Mouse (Mus musculus): ENCODE measurements around the gene Gm20905.
"Not testable (repeated sequence)": the region's sequence is repeated elsewhere in the genome, so short reads cannot be mapped to it uniquely, and the experiment has no call there.

The Gm20905 gene

DNA sequence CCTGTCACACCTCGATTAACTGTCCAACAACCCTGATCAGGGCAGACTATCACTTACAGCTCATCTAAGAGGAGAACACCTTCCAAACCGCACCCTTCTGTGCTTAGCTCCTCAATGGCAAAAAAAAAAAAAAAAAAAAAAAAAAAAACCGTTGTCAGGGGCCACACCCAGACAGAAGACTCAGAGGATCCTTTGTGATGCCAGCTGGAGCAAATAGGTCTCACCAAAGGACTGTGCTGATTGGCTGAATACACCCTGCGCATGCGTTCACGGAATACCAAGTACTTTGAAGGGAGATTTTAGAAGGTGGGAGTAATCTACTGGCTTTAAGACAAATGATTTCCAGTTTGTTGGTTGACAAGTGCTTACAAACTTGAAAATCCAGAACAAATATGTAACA, at the start of gene Gm20905:
Gene Gm20905, minus strand, starts transcription at position 101 of the 400 bp plus-strand sequence.
- DNase-seq (ENCODE audit: low read depth, low spot score): not testable (repeated sequence)
